Mouse (Mus musculus) cerebellum, adult 2 months (tissue): ENCODE data around the gene Tpi1.

Source experiments
- CTCF ChIP-seq: fragments of 200-500 bp; IDR thresholded peaks from 2 replicates; pipeline ENCODE4 v1.5.1; 2011; ENCODE audit warnings: low read depth, mild to moderate bottlenecking, control low read depth, low read length, moderate library complexity, borderline replicate concordance; ENCODE audit not compliant: insufficient read depth
- POLR2A ChIP-seq: fragments of 200-500 bp; IDR thresholded peaks from 2 replicates; pipeline ENCODE4 v1.6.1; 2011; ENCODE audit warnings: low read length, control low read depth, borderline replicate concordance; ENCODE audit not compliant: insufficient read depth

DNA sequence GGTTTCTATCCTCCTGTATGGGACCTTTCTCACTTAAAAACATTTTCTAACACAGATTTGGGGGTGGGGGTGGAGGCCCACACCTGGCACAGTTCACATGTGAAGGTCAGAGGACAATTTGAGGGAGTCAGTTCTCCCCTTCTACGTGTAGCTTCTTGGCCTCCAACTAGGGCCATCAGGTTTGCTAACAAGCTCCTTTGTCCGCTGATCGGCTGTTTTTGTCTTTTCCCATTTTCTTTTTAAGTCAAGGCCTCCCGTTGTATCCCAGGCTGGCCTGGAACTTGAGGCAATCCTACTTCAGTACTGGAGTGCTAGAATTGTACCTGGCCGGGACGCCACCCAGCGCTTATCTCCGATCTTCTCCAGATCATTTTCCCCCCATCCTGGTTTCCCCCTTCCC, 17.6 kb upstream of the Tpi1 start:
- TF ChIP-seq CTCF (no peak), POLR2A (no peak)
